ENCODE assay signal across 8 mouse cellular contexts in the genomic region with DNA sequence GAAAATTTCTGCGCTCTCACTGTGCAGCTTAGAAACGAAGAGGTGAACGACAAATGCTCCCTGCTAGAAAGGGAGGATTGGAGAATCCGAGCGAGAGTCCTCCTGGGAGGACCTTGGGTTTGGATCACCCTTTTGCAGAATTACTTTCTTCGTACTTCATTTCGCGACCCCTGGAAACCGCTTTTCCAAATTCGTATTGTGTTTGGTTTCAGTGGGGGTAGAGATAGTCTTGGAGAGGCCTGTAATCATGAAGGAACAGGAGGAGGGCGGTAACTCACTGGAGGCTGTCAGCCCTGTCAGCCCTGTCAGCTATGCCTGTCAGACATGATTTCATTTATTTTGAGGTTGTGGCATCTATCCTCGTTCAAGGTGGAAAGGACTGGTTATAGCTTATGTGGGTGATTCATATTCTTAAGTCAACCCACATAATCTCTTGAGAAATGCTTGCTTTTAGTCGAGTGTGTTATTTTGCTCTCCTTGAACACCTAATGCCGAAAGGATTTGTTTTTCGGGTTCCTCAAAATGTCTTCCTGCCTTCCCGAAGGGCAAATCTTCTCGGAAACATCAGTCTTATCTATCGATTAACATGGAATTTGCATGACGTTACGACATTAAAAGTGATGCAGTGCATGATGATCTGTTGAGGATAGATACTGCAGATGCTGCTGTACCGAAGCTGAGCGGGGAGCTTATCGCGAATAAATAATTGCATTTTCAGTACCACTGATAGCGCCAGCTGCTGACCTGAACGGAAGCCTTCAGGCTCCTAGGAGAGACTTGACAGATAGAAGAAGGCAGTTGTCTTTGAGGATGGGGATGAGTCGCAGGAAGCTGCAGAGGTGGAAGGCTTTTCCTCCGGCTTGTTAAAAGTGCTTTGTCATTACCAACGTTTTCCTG. TPM values are rescaled to one million over a fixed set of nuclear protein-coding genes. Genes with fewer than 3 reads are reported as not detected.
A peak's percentile ranks its signal among the peaks of the same experiment; 100 is the strongest.
DNase-seq lines count a peak whose midpoint lies in the region; ATAC-seq and TF ChIP-seq lines count a peak whose summit lies in the region.

No protein-coding gene starts in this region.

- TF ChIP-seq POLR2A in brain, embryonic 14.5 days (IDR thresholded peaks at IDR 0.05; ENCODE audit: borderline replicate concordance, extremely low read depth, insufficient read depth, insufficient read length, poor library complexity, severe bottlenecking), result no peak

- H3K27me3 ChIP-seq in forebrain, embryonic 12.5 days, result peaks cover 4% of the 10 kb centered on the region; the same call in 1 of the 2 replicates
- H3K27me3 ChIP-seq in kidney, embryonic 14.5 days (ENCODE audit: control insufficient read depth, insufficient read depth, low read length), result no peaks in the 10 kb centered on the region
- H3K27me3 ChIP-seq in stomach, postnatal 0 days (ENCODE audit: control insufficient read depth, insufficient read depth, low read length), result no peaks in the 10 kb centered on the region

- peak overlapping the region; percentile 79 for H3K9ac ChIP-seq in forebrain, embryonic 12.5 days
- peak overlapping the region; percentile 76 for H3K9ac ChIP-seq in kidney, embryonic 14.5 days (ENCODE audit: low read depth, low read length)
- H3K9ac ChIP-seq in stomach, postnatal 0 days (ENCODE audit: low read length), result peak overlapping the region; percentile 78

- peak; percentile 6; the same call in 1 of the 2 replicates for TF ChIP-seq CTCF in brain, embryonic 14.5 days (IDR thresholded peaks at IDR 0.05; ENCODE audit: borderline replicate concordance, extremely low read depth, insufficient read depth, insufficient read length)
- TF ChIP-seq CTCF in stomach, postnatal 0 days (IDR thresholded peaks at IDR 0.05; ENCODE audit: low read depth), result peak; percentile 31; the same call in 1 of the 2 replicates

- H3K4me1 ChIP-seq in forebrain, embryonic 12.5 days, result peaks cover 19% of the 10 kb centered on the region
- peaks cover 12% of the 10 kb centered on the region; the same call in 1 of the 2 replicates for H3K4me1 ChIP-seq in kidney, embryonic 14.5 days (ENCODE audit: control insufficient read depth, insufficient read depth, low read length)
- no peaks in the 10 kb centered on the region for H3K4me1 ChIP-seq in stomach, postnatal 0 days (replicated peaks; ENCODE audit: control insufficient read depth, insufficient read depth)

- WGBS in forebrain, embryonic 12.5 days, result 13% methylated on average over 29 of the region's 29 CpGs
- 11% methylated on average over 29 of the region's 29 CpGs for WGBS in kidney, embryonic 14.5 days
- 6% methylated on average over 29 of the region's 29 CpGs for WGBS in stomach, postnatal 0 days

- H3K4me3 ChIP-seq in forebrain, embryonic 12.5 days (replicated peaks), result peak overlapping the region; percentile 65
- peak overlapping the region; percentile 70 for H3K4me3 ChIP-seq in kidney, embryonic 14.5 days (ENCODE audit: low read length)
- H3K4me3 ChIP-seq in stomach, postnatal 0 days (ENCODE audit: low read depth, low read length), result peak overlapping the region; percentile 69

- peak overlapping the region; percentile 66 for H3K4me2 ChIP-seq in forebrain, embryonic 12.5 days
- peak overlapping the region; percentile 84 for H3K4me2 ChIP-seq in kidney, embryonic 14.5 days (replicated peaks; ENCODE audit: low read depth, low read length)
- peak overlapping the region; percentile 66 for H3K4me2 ChIP-seq in stomach, postnatal 0 days (replicated peaks; ENCODE audit: low read depth)

- H3K27ac ChIP-seq in forebrain, embryonic 12.5 days, result peak overlapping the region; percentile 86
- no peak overlapping the region for H3K27ac ChIP-seq in kidney, embryonic 14.5 days (ENCODE audit: low read depth, low read length)
- H3K27ac ChIP-seq in stomach, postnatal 0 days (replicated peaks), result peak overlapping the region; percentile 91

- peaks cover 21% of the 10 kb centered on the region for H3K36me3 ChIP-seq in forebrain, embryonic 12.5 days (replicated peaks)
- H3K36me3 ChIP-seq in kidney, embryonic 14.5 days (ENCODE audit: control insufficient read depth, insufficient read depth, low read length), result peaks cover 10% of the 10 kb centered on the region; the same call in 1 of the 2 replicates
- peaks cover 6% of the 10 kb centered on the region; the same call in 1 of the 2 replicates for H3K36me3 ChIP-seq in stomach, postnatal 0 days (ENCODE audit: control insufficient read depth, insufficient read depth, low read length)

- H3K9me3 ChIP-seq in forebrain, embryonic 12.5 days, result no peaks in the 10 kb centered on the region
- no peaks in the 10 kb centered on the region for H3K9me3 ChIP-seq in kidney, embryonic 14.5 days (ENCODE audit: control insufficient read depth, low read length)
- H3K9me3 ChIP-seq in stomach, postnatal 0 days (ENCODE audit: control insufficient read depth, low read length), result no peaks in the 10 kb centered on the region

- DNase-seq in spleen, adult 12 weeks (ENCODE audit: low spot score), result peak; percentile 56
- no peak for DNase-seq in spleen, adult 18-20 months
- DNase-seq in brain, embryonic 14.5 days (ENCODE audit: low read depth), result peak; percentile 73
- DNase-seq in stomach, postnatal 0 days (ENCODE audit: low spot score), result peak; percentile 21
- DNase-seq in layer of hippocampus, adult 9-11 months, result no peak

- TF ChIP-seq EP300 in stomach, postnatal 0 days (optimal IDR thresholded peaks at IDR 0.05), result no peak

- no peak for ATAC-seq in forebrain, embryonic 12.5 days (ENCODE audit: low FRiP score)
- no peak for ATAC-seq in kidney, embryonic 14.5 days (ENCODE audit: low FRiP score, low TSS enrichment)
- ATAC-seq in megakaryocyte progenitor cell, adult 5-6 weeks (replicated peaks; ENCODE audit: poor library complexity), result peak; percentile 69
- ATAC-seq in stomach, postnatal 0 days (ENCODE audit: low FRiP score, low TSS enrichment), result peak; percentile 26; the same call in 1 of the 2 replicates

RNA-seq across cellular contexts. Expression of gene Atp6v0a1, which starts 0.9 kb away (rescaled TPM):
- polyA plus RNA-seq in brain, embryonic 14.5 days (2012; rRNA removed), result 144 and 197 TPM in 2 replicates
- polyA plus RNA-seq in forebrain, embryonic 12.5 days (2016; fragmentation: Nextera tagmentation; extraction: Ambion mirVana), result 48.9 and 54.9 TPM in 2 replicates
- 29.2 and 38.8 TPM in 2 replicates for polyA plus RNA-seq in kidney, embryonic 14.5 days (2014; fragmentation: Nextera tagmentation; extraction: Ambion mirVana)
- 21.4 and 35.3 TPM in 2 replicates for total RNA-seq in megakaryocyte progenitor cell, adult 5-6 weeks (2015)
- total RNA-seq in megakaryocyte progenitor cell, adult 5-6 weeks (2017), result 38.1 and 50.1 TPM in 2 replicates
- polyA plus RNA-seq in stomach, postnatal 0 days (2015; fragmentation: Nextera tagmentation; extraction: Ambion mirVana), result 44.8 and 45.5 TPM in 2 replicates

RNA-seq across cellular contexts. Expression of gene Cavin1, which starts 39.4 kb away (rescaled TPM):
- polyA plus RNA-seq in brain, embryonic 14.5 days (2012; rRNA removed), result 10.5 and 24.4 TPM in 2 replicates
- 29.9 and 35.6 TPM in 2 replicates for polyA plus RNA-seq in forebrain, embryonic 12.5 days (2016; fragmentation: Nextera tagmentation; extraction: Ambion mirVana)
- 40.7 and 45.1 TPM in 2 replicates for polyA plus RNA-seq in kidney, embryonic 14.5 days (2014; fragmentation: Nextera tagmentation; extraction: Ambion mirVana)
- 0.51 and 1.7 TPM in 2 replicates for total RNA-seq in megakaryocyte progenitor cell, adult 5-6 weeks (2015)
- 1.4 and 2.5 TPM in 2 replicates for total RNA-seq in megakaryocyte progenitor cell, adult 5-6 weeks (2017)
- polyA plus RNA-seq in stomach, postnatal 0 days (2015; fragmentation: Nextera tagmentation; extraction: Ambion mirVana), result 313 and 331 TPM in 2 replicates

RNA-seq across cellular contexts. Expression of gene Naglu, which starts 59.7 kb away (rescaled TPM):
- 11.9 and 12.5 TPM in 2 replicates for polyA plus RNA-seq in brain, embryonic 14.5 days (2012; rRNA removed)
- 7.8 and 8.7 TPM in 2 replicates for polyA plus RNA-seq in forebrain, embryonic 12.5 days (2016; fragmentation: Nextera tagmentation; extraction: Ambion mirVana)
- polyA plus RNA-seq in kidney, embryonic 14.5 days (2014; fragmentation: Nextera tagmentation; extraction: Ambion mirVana), result 7.0 and 11.5 TPM in 2 replicates
- total RNA-seq in megakaryocyte progenitor cell, adult 5-6 weeks (2015), result 6.0 and 8.4 TPM in 2 replicates
- total RNA-seq in megakaryocyte progenitor cell, adult 5-6 weeks (2017), result 9.9 and 12.0 TPM in 2 replicates
- polyA plus RNA-seq in stomach, postnatal 0 days (2015; fragmentation: Nextera tagmentation; extraction: Ambion mirVana), result 16.0 and 17.1 TPM in 2 replicates

Comparison
In these comparisons a context has a peak if more than half of its experiments do, and no peak if none do; other contexts are left out.
1. DNase-seq: peak in spleen, adult 12 weeks (single experiment), brain, embryonic 14.5 days (single experiment) and stomach, postnatal 0 days (single experiment); none in spleen, adult 18-20 months (0 of 2) and layer of hippocampus, adult 9-11 months (single experiment).
2. ATAC-seq: peak in megakaryocyte progenitor cell, adult 5-6 weeks (single experiment) and stomach, postnatal 0 days (single experiment); none in forebrain, embryonic 12.5 days (single experiment) and kidney, embryonic 14.5 days (single experiment).
3. Peak in every context shown above with its lines, with median percentiles within 50 percentile points of each other: H3K4me2 ChIP-seq, H3K4me3 ChIP-seq and H3K9ac ChIP-seq.